Mouse (Mus musculus): ENCODE results near the gene D930007J09Rik. TPM values are rescaled to one million over a fixed set of nuclear protein-coding genes. Genes with fewer than 3 reads are reported as not detected.

Gene D930007J09Rik
- not detected in 2 replicates for polyA plus RNA-seq (2014; fragmentation: Nextera tagmentation; extraction: Ambion mirVana)

GRCm38 (mm10) chr13:32802259-32803081 lies at the start of gene D930007J09Rik:
D930007J09Rik (minus strand) TSS chr13:32802849.
- whole genome bisulfite sequencing (ENCODE audit: insufficient replicate concordance): under 1% methylated on average over 95 of the region's 95 CpGs
- Histone ChIP-seq H3K9me3 (replicated peaks; ENCODE audit: control insufficient read depth, low read length) (no peaks in the 10 kb centered on the region), H3K4me1 (ENCODE audit: control insufficient read depth, insufficient read depth, low read length) (peaks cover 19% of the 10 kb centered on the region), H3K36me3 (ENCODE audit: control insufficient read depth, insufficient read depth, low read length) (peaks cover 4% of the 10 kb centered on the region), H3K27ac (ENCODE audit: low read depth, low read length) (peak within 1 kb of the TSS; percentile 64), H3K4me2 (peak within 1 kb of the TSS; percentile 98), H3K27me3 (ENCODE audit: control insufficient read depth, insufficient read depth, low read length) (no peaks in the 10 kb centered on the region), H3K9ac (ENCODE audit: low read depth, low read length) (peak within 1 kb of the TSS; percentile 90), H3K4me3 (ENCODE audit: low read depth, low read length) (peak within 1 kb of the TSS; percentile 85)
- peak; percentile 58 for ATAC-seq (replicated peaks; ENCODE audit: insufficient number of reproducible peaks, low FRiP score, low TSS enrichment)

DNA sequence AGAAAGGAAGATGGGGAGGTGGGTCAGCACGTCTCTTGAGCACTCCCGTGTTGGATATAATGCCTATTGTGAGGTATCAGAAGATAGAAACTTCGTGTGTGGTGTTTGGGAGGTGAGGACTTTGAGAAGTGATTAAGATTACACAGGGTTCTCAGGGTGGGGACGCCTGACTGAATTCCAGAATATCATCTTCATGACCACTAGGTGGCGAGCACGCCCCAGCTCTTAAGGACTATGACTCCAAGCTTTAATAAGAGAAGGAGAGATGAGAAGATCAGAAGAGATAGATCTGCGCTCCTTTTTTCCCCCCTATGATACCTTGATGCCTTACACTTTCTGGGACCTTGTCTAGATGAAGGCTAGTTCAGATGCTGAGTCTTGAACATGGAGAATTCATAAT lies 49.3 kb upstream of the D930007J09Rik start:
- 7% methylated on average over 7 of the region's 7 CpGs for WGBS (ENCODE audit: insufficient replicate concordance)
- Histone ChIP-seq H3K9me3 (replicated peaks; ENCODE audit: control insufficient read depth, low read length) (no peaks in the 10 kb centered on the region), H3K4me3 (ENCODE audit: low read depth, low read length) (no peak overlapping the region), H3K27me3 (ENCODE audit: control insufficient read depth, insufficient read depth, low read length) (no peaks in the 10 kb centered on the region), H3K27ac (ENCODE audit: low read depth, low read length) (no peak overlapping the region), H3K4me1 (ENCODE audit: control insufficient read depth, insufficient read depth, low read length) (no peaks in the 10 kb centered on the region), H3K9ac (ENCODE audit: low read depth, low read length) (no peak overlapping the region), H3K36me3 (ENCODE audit: control insufficient read depth, insufficient read depth, low read length) (no peaks in the 10 kb centered on the region), H3K4me2 (no peak overlapping the region)
- no peak for ATAC-seq (replicated peaks; ENCODE audit: insufficient number of reproducible peaks, low FRiP score, low TSS enrichment)

DNA sequence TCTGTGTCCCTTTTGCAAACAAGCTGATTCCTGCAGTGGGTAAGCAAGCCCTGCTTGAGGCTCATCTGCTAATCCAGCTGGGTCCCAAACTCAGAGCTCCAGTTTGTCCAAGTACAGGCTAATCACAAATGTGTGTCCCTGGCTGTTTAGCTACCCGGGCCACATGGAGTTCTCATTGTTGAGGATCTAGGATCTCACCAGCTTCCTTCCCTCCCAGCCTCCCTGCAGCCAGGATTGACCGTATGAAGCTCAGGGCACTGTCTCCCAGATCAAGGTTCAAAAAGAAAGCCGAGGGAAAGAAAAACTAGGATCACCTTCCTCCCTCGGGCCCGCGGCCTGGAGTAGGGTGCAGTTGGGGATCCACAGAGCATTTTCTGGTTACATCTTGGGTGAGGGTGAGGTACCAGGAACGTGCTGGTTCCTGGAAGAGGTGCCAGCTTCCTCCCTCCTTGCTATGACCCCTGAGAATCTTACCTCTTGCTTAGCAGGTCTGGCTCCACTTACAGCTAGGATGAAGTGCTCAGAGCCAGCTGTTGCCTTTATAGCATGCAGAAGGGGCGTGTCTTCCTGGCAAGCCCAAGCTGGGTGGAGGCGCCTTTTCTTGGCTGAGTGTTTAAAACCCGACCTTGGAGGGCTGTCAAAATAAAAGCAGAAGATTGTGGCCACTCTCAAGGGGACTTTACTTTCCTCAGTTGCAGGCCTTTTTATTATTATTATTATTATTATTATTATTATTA lies 48.2 kb upstream of the D930007J09Rik start, which contains the start of gene Serpinb1a:
TSS of gene Serpinb1a (minus strand) at position 518 of the 737 bp plus-strand sequence.
- Histone ChIP-seq H3K4me1 (ENCODE audit: control insufficient read depth, insufficient read depth, low read length) (no peaks in the 10 kb centered on the region), H3K27me3 (ENCODE audit: control insufficient read depth, insufficient read depth, low read length) (no peaks in the 10 kb centered on the region), H3K4me3 (ENCODE audit: low read depth, low read length) (no peak within 1 kb of the TSS), H3K36me3 (ENCODE audit: control insufficient read depth, insufficient read depth, low read length) (no peaks in the 10 kb centered on the region), H3K4me2 (no peak within 1 kb of the TSS), H3K27ac (ENCODE audit: low read depth, low read length) (no peak within 1 kb of the TSS), H3K9me3 (replicated peaks; ENCODE audit: control insufficient read depth, low read length) (no peaks in the 10 kb centered on the region), H3K9ac (ENCODE audit: low read depth, low read length) (no peak within 1 kb of the TSS)
- 59% methylated on average over 10 of the region's 10 CpGs for WGBS (ENCODE audit: insufficient replicate concordance)
- ATAC-seq (replicated peaks; ENCODE audit: insufficient number of reproducible peaks, low FRiP score, low TSS enrichment): no peak

GRCm38 (mm10) chr13:32850156-32850555 lies 47.5 kb upstream of the D930007J09Rik start:
- no peak overlapping the region for H3K4me2 ChIP-seq
- no peak overlapping the region for H3K9ac ChIP-seq (ENCODE audit: low read depth, low read length)
- H3K27ac ChIP-seq (ENCODE audit: low read depth, low read length): no peak overlapping the region
- H3K27me3 ChIP-seq (ENCODE audit: control insufficient read depth, insufficient read depth, low read length): no peaks in the 10 kb centered on the region
- WGBS (ENCODE audit: insufficient replicate concordance): 50% methylated on average over 1 of the region's 1 CpGs
- no peak overlapping the region for H3K4me3 ChIP-seq (ENCODE audit: low read depth, low read length)
- H3K36me3 ChIP-seq (ENCODE audit: control insufficient read depth, insufficient read depth, low read length): no peaks in the 10 kb centered on the region
- no peaks in the 10 kb centered on the region for H3K4me1 ChIP-seq (ENCODE audit: control insufficient read depth, insufficient read depth, low read length)
- no peak for ATAC-seq (replicated peaks; ENCODE audit: insufficient number of reproducible peaks, low FRiP score, low TSS enrichment)
- no peaks in the 10 kb centered on the region for H3K9me3 ChIP-seq (replicated peaks; ENCODE audit: control insufficient read depth, low read length)

DNA sequence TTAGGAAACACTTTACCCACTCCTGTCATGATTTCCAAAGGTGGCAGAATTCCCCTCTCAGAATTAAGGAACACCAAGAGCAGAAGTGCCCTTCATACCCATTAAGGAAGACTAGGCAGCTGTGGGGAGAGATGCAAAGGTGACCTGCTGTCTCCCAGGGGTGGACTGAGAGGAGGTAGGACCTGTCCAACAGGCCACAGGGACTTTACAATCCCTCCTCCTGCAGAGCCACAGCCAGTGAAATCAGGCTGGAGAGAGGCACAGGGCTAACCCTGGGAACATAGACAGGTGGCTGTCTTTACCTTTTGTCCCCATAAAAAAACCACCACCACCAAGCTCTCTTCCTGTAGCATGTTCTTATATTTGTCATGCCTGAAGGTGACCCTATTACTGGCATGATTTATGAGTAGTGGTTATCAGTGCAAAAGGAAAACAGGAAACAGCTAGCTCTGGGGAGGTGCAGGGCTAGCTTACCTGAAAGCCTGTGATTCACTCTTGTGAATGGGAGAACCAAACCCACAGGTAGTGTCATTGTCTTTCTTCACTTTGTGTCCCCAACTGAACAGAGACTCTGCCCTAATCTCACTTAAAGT lies 47.0 kb upstream of the D930007J09Rik start:
- Histone ChIP-seq H3K9me3 (replicated peaks; ENCODE audit: control insufficient read depth, low read length) (no peaks in the 10 kb centered on the region), H3K4me1 (ENCODE audit: control insufficient read depth, insufficient read depth, low read length) (no peaks in the 10 kb centered on the region), H3K36me3 (ENCODE audit: control insufficient read depth, insufficient read depth, low read length) (no peaks in the 10 kb centered on the region), H3K9ac (ENCODE audit: low read depth, low read length) (no peak overlapping the region), H3K4me3 (ENCODE audit: low read depth, low read length) (no peak overlapping the region), H3K4me2 (no peak overlapping the region), H3K27ac (ENCODE audit: low read depth, low read length) (no peak overlapping the region), H3K27me3 (ENCODE audit: control insufficient read depth, insufficient read depth, low read length) (no peaks in the 10 kb centered on the region)
- ATAC-seq (replicated peaks; ENCODE audit: insufficient number of reproducible peaks, low FRiP score, low TSS enrichment): no peak

- no peak for ATAC-seq (replicated peaks; ENCODE audit: insufficient number of reproducible peaks, low FRiP score, low TSS enrichment)
- H3K4me3 ChIP-seq (ENCODE audit: low read depth, low read length): no peak overlapping the region
- no peak overlapping the region for H3K4me2 ChIP-seq
- no peaks in the 10 kb centered on the region for H3K4me1 ChIP-seq (ENCODE audit: control insufficient read depth, insufficient read depth, low read length)
- no peaks in the 10 kb centered on the region for H3K9me3 ChIP-seq (replicated peaks; ENCODE audit: control insufficient read depth, low read length)
- WGBS (ENCODE audit: insufficient replicate concordance): 55% methylated on average over 4 of the region's 4 CpGs
- no peaks in the 10 kb centered on the region for H3K27me3 ChIP-seq (ENCODE audit: control insufficient read depth, insufficient read depth, low read length)
- H3K27ac ChIP-seq (ENCODE audit: low read depth, low read length): no peak overlapping the region
- no peak overlapping the region for H3K9ac ChIP-seq (ENCODE audit: low read depth, low read length)
- no peaks in the 10 kb centered on the region for H3K36me3 ChIP-seq (ENCODE audit: control insufficient read depth, insufficient read depth, low read length)
Measured at GRCm38 (mm10) chr13:32849092-32849491, 46.4 kb upstream of the D930007J09Rik start.

DNA sequence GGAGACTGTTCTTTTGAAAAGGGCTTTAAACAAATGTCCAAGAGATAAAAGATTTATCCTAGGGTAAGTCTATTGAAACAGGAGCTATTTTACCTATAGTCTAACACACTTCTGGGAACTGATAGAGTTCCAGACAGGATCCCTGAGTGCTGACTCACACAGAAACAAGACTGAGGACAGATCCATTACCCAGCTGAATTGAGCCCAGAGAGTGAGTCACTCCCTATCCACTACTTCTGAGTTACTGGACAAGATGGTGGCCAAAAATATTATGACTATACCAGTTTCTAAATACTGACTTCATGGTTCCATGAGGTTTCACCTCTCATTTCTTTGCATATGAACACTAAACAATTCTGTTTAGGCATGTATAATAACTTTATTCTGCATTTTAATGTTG lies 43.6 kb upstream of the D930007J09Rik start:
- Histone ChIP-seq H3K4me2 (no peak overlapping the region), H3K4me1 (ENCODE audit: control insufficient read depth, insufficient read depth, low read length) (no peaks in the 10 kb centered on the region), H3K9ac (ENCODE audit: low read depth, low read length) (no peak overlapping the region), H3K27me3 (ENCODE audit: control insufficient read depth, insufficient read depth, low read length) (no peaks in the 10 kb centered on the region), H3K4me3 (ENCODE audit: low read depth, low read length) (no peak overlapping the region), H3K36me3 (ENCODE audit: control insufficient read depth, insufficient read depth, low read length) (no peaks in the 10 kb centered on the region), H3K27ac (ENCODE audit: low read depth, low read length) (no peak overlapping the region), H3K9me3 (replicated peaks; ENCODE audit: control insufficient read depth, low read length) (no peaks in the 10 kb centered on the region)
- no peak for ATAC-seq (replicated peaks; ENCODE audit: insufficient number of reproducible peaks, low FRiP score, low TSS enrichment)

GRCm38 (mm10) chr13:32841349-32841748 lies 38.7 kb upstream of the D930007J09Rik start:
- H3K27ac ChIP-seq (ENCODE audit: low read depth, low read length): no peak overlapping the region

More at GRCm38 (mm10) chr13:32841349-32841748, 38.7 kb upstream of the D930007J09Rik start:
- H3K27me3 ChIP-seq (ENCODE audit: control insufficient read depth, insufficient read depth, low read length): no peaks in the 10 kb centered on the region
- 87% methylated on average over 3 of the region's 3 CpGs for WGBS (ENCODE audit: insufficient replicate concordance)
- ATAC-seq (replicated peaks; ENCODE audit: insufficient number of reproducible peaks, low FRiP score, low TSS enrichment): no peak
- no peaks in the 10 kb centered on the region for H3K4me1 ChIP-seq (ENCODE audit: control insufficient read depth, insufficient read depth, low read length)
- H3K9ac ChIP-seq (ENCODE audit: low read depth, low read length): no peak overlapping the region
- no peak overlapping the region for H3K4me2 ChIP-seq
- no peaks in the 10 kb centered on the region for H3K9me3 ChIP-seq (replicated peaks; ENCODE audit: control insufficient read depth, low read length)
- no peaks in the 10 kb centered on the region for H3K36me3 ChIP-seq (ENCODE audit: control insufficient read depth, insufficient read depth, low read length)
- no peak overlapping the region for H3K4me3 ChIP-seq (ENCODE audit: low read depth, low read length)

All from heart, embryonic 11.5 days (tissue).